Mouse (Mus musculus): ENCODE measurements around the gene Tigit. TPM values are rescaled to one million over a fixed set of nuclear protein-coding genes. Genes with fewer than 3 reads are reported as not detected.

Gene Tigit
- polyA plus RNA-seq, 1 experiment from 2014 or later, result not detected

GRCm38 (mm10) chr16:43697772-43698171 lies 33.8 kb upstream of the Tigit start:
- no peak for ATAC-seq (ENCODE audit: extremely low read depth, insufficient number of reproducible peaks, low FRiP score, low TSS enrichment)
- H3K36me3 ChIP-seq, result no peaks in the 10 kb centered on the region
- WGBS, result 89% methylated on average over 7 of the region's 7 CpGs
- H3K4me1 ChIP-seq, result peaks cover 27% of the 10 kb centered on the region
- no peaks in the 10 kb centered on the region for H3K27me3 ChIP-seq (replicated peaks)
- no peak overlapping the region for H3K4me3 ChIP-seq
- H3K9me3 ChIP-seq, result no peaks in the 10 kb centered on the region
- H3K9ac ChIP-seq, result no peak overlapping the region
- H3K27ac ChIP-seq (replicated peaks), result no peak overlapping the region
- no peak overlapping the region for H3K4me2 ChIP-seq

DNA sequence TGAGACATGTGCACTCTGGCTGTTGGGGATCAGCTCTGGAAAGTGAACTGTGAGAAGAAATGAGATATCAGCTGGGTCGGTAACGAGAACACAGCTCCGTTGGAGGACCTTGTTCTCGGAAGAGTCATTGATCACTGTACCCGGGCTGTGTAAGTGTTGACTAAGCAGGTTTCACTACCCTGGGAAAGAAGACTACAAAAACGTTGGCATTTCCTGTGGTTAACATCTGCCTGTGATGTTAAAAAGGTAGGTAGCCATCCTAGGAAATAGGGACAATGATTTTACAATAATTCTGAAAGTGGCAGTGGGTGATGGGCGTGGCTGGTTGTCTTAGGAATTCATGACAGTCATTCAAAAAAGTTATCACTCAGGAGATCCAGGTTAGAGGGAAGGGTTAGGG lies 31.9 kb upstream of the Tigit start:
- Histone ChIP-seq H3K9ac (no peak overlapping the region), H3K4me1 (peaks cover 8% of the 10 kb centered on the region), H3K27me3 (replicated peaks) (no peaks in the 10 kb centered on the region), H3K9me3 (no peaks in the 10 kb centered on the region), H3K4me3 (no peak overlapping the region), H3K27ac (replicated peaks) (no peak overlapping the region), H3K4me2 (no peak overlapping the region), H3K36me3 (no peaks in the 10 kb centered on the region)
- no peak for ATAC-seq (ENCODE audit: extremely low read depth, insufficient number of reproducible peaks, low FRiP score, low TSS enrichment)
- 74% methylated on average over 7 of the region's 7 CpGs for WGBS

- no peak for ATAC-seq (ENCODE audit: extremely low read depth, insufficient number of reproducible peaks, low FRiP score, low TSS enrichment)
- H3K27me3 ChIP-seq (replicated peaks), result no peaks in the 10 kb centered on the region
- H3K9me3 ChIP-seq, result no peaks in the 10 kb centered on the region
- H3K4me2 ChIP-seq, result no peak overlapping the region
- H3K9ac ChIP-seq, result no peak overlapping the region
- no peaks in the 10 kb centered on the region for H3K36me3 ChIP-seq
- H3K4me1 ChIP-seq, result no peaks in the 10 kb centered on the region
- 75% methylated on average over 11 of the region's 11 CpGs for WGBS
- H3K27ac ChIP-seq (replicated peaks), result no peak overlapping the region
- H3K4me3 ChIP-seq, result no peak overlapping the region
Measured at GRCm38 (mm10) chr16:43694104-43694503, 30.2 kb upstream of the Tigit start.

DNA sequence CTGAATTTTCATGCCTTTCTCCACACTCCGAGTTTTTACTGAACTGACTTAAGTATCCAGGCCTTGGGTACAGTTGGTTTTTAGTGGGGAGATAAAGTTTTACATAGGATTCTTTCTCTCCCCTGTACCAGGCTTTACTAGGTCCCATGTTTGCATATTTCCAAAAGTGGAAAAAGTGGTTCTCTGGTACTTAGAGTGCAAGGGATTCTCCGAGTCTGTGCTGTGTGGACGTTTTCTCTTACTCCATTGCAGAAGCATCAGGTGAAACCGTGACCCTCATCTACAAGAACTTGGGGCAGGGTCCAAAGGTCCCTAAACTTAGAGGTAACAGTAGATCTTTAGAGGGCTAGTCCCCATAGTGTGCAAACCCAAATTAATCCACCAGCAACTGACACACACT lies 28.7 kb upstream of the Tigit start:
- Histone ChIP-seq H3K4me2 (no peak overlapping the region), H3K27ac (replicated peaks) (no peak overlapping the region), H3K9ac (no peak overlapping the region), H3K27me3 (replicated peaks) (no peaks in the 10 kb centered on the region), H3K36me3 (no peaks in the 10 kb centered on the region), H3K4me3 (no peak overlapping the region), H3K4me1 (no peaks in the 10 kb centered on the region), H3K9me3 (no peaks in the 10 kb centered on the region)
- no peak for ATAC-seq (ENCODE audit: extremely low read depth, insufficient number of reproducible peaks, low FRiP score, low TSS enrichment)
- 81% methylated on average over 4 of the region's 4 CpGs for WGBS

GRCm38 (mm10) chr16:43691741-43692140 lies 27.8 kb upstream of the Tigit start:
- Histone ChIP-seq H3K27ac (replicated peaks) (no peak overlapping the region), H3K4me3 (no peak overlapping the region), H3K36me3 (no peaks in the 10 kb centered on the region), H3K9ac (no peak overlapping the region), H3K4me2 (no peak overlapping the region), H3K9me3 (no peaks in the 10 kb centered on the region), H3K4me1 (no peaks in the 10 kb centered on the region), H3K27me3 (replicated peaks) (no peaks in the 10 kb centered on the region)
- WGBS, result 87% methylated on average over 5 of the region's 5 CpGs
- ATAC-seq (ENCODE audit: extremely low read depth, insufficient number of reproducible peaks, low FRiP score, low TSS enrichment), result no peak

- Histone ChIP-seq H3K9me3 (no peaks in the 10 kb centered on the region), H3K4me3 (no peak overlapping the region), H3K27ac (replicated peaks) (no peak overlapping the region), H3K9ac (no peak overlapping the region), H3K4me1 (no peaks in the 10 kb centered on the region), H3K36me3 (no peaks in the 10 kb centered on the region), H3K4me2 (no peak overlapping the region), H3K27me3 (replicated peaks) (no peaks in the 10 kb centered on the region)
- ATAC-seq (ENCODE audit: extremely low read depth, insufficient number of reproducible peaks, low FRiP score, low TSS enrichment), result no peak
- WGBS, result 67% methylated on average over 2 of the region's 2 CpGs
Measured at GRCm38 (mm10) chr16:43690912-43691311, 27.0 kb upstream of the Tigit start.

DNA sequence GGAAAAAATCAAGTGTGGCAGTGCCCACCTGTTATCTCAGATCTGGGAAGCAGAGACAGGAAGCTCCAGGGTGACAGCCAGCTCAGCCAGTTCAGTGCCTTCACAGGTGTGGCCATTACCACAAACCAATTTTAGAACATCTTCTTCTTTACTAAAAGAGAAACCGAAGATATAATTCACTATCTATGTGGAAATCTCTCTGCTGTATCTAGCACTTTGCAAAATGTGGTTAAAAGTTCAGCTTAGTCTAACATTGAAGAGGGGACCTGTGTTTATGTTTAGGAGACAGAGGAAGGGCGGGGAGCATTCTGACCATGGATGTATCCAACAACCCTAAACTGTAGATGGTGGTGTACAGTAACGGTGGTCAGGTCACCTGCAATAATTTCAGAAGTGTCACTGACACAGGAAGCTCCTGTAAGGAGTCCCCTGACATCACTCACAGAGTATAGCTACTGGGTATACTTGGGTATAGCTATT lies 26.3 kb upstream of the Tigit start:
- no peak for ATAC-seq (ENCODE audit: extremely low read depth, insufficient number of reproducible peaks, low FRiP score, low TSS enrichment)
- WGBS, result 84% methylated on average over 3 of the region's 3 CpGs

DNA sequence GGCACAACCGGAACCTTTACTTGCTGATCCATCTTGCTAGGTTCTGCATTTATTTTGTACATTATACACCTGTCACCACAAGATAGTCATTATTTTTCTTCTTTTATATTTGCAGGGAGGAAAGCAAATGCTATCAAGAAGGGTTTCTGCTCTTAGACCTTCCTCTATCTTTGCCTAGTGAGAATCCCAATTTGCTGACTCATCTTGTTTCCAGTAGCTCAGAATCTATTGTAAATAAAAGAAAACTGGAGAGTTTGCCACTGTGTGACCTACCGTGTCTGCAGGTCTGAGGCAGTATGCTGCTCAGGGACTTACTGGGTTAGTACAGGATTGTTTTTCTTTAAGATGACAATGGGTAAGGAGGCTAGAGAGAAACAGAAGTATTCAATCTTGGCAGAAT lies 24.0 kb upstream of the Tigit start:
- no peak for ATAC-seq (ENCODE audit: extremely low read depth, insufficient number of reproducible peaks, low FRiP score, low TSS enrichment)
- no peaks in the 10 kb centered on the region for H3K9me3 ChIP-seq
- no peaks in the 10 kb centered on the region for H3K4me1 ChIP-seq
- no peak overlapping the region for H3K27ac ChIP-seq (replicated peaks)
- no peak overlapping the region for H3K9ac ChIP-seq
- H3K36me3 ChIP-seq, result no peaks in the 10 kb centered on the region
- H3K4me3 ChIP-seq, result no peak overlapping the region
- no peaks in the 10 kb centered on the region for H3K27me3 ChIP-seq (replicated peaks)
- no peak overlapping the region for H3K4me2 ChIP-seq
- 66% methylated on average over 2 of the region's 2 CpGs for WGBS

More for the DNA sequence above, 26.3 kb upstream of the Tigit start:
- Histone ChIP-seq H3K4me3 (no peak overlapping the region), H3K9ac (no peak overlapping the region), H3K27me3 (replicated peaks) (no peaks in the 10 kb centered on the region), H3K9me3 (no peaks in the 10 kb centered on the region), H3K36me3 (no peaks in the 10 kb centered on the region), H3K4me2 (no peak overlapping the region), H3K4me1 (no peaks in the 10 kb centered on the region), H3K27ac (replicated peaks) (no peak overlapping the region)

DNA sequence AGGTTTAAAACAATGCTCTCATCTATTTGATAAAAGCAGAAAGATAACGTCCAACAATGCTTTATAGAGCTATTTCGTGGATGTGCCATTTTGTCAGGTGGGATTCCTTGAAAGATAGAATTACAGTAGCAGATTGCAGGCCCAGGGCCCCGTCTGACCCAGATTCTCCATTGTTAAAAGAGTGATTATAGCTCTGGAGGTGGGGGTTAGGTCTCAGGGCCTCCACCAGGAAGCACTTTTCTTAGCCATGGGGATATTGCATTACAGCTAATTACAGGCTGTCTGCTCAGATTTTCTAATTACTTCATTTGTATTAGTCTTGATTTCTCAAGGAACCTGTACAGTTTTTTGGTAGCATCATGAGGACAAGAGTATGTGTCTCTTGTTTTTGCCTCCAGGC lies 10.5 kb upstream of the Tigit start:
- no peak overlapping the region for H3K4me3 ChIP-seq
- no peak overlapping the region for H3K27ac ChIP-seq (replicated peaks)
- H3K9me3 ChIP-seq, result peaks cover 4% of the 10 kb centered on the region
- no peak overlapping the region for H3K9ac ChIP-seq
- H3K4me2 ChIP-seq, result no peak overlapping the region
- no peak for ATAC-seq (ENCODE audit: extremely low read depth, insufficient number of reproducible peaks, low FRiP score, low TSS enrichment)
- H3K27me3 ChIP-seq (replicated peaks), result no peaks in the 10 kb centered on the region
- H3K36me3 ChIP-seq, result no peaks in the 10 kb centered on the region
- 62% methylated on average over 3 of the region's 3 CpGs for WGBS
- no peaks in the 10 kb centered on the region for H3K4me1 ChIP-seq

DNA sequence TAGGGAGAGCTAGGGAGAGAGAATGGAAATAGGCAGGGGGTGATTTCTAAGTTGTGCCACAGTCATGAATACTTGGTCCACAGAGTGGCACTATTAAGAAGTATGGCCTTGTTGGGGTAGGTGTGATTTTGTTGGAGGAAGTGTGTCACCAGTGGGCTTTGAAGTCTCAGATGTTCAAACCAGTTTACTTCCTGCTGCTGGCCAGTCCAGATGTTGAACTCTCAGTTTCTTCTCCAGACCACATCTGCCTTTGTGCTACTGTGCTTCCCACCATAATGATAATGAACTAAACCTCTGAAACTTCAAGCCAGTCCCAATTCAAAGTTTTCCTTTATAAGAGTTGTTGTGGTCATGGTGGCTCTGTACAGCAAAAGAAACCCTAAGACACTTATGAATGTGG lies 8.8 kb upstream of the Tigit start:
- Histone ChIP-seq H3K9me3 (no peaks in the 10 kb centered on the region), H3K27ac (replicated peaks) (no peak overlapping the region), H3K4me2 (no peak overlapping the region), H3K4me1 (no peaks in the 10 kb centered on the region), H3K36me3 (no peaks in the 10 kb centered on the region), H3K27me3 (replicated peaks) (no peaks in the 10 kb centered on the region), H3K9ac (no peak overlapping the region), H3K4me3 (no peak overlapping the region)
- no peak for ATAC-seq (ENCODE audit: extremely low read depth, insufficient number of reproducible peaks, low FRiP score, low TSS enrichment)

- H3K9me3 ChIP-seq, result no peaks in the 10 kb centered on the region
- WGBS, result 84% methylated on average over 1 of the region's 1 CpGs
- H3K27ac ChIP-seq (replicated peaks), result no peak overlapping the region
- H3K4me3 ChIP-seq, result no peak overlapping the region
- no peak overlapping the region for H3K4me2 ChIP-seq
- no peaks in the 10 kb centered on the region for H3K27me3 ChIP-seq (replicated peaks)
- no peak overlapping the region for H3K9ac ChIP-seq
- H3K36me3 ChIP-seq, result no peaks in the 10 kb centered on the region
- no peak for ATAC-seq (ENCODE audit: extremely low read depth, insufficient number of reproducible peaks, low FRiP score, low TSS enrichment)
- H3K4me1 ChIP-seq, result no peaks in the 10 kb centered on the region
Measured at GRCm38 (mm10) chr16:43671972-43672371, 8.0 kb upstream of the Tigit start.

DNA sequence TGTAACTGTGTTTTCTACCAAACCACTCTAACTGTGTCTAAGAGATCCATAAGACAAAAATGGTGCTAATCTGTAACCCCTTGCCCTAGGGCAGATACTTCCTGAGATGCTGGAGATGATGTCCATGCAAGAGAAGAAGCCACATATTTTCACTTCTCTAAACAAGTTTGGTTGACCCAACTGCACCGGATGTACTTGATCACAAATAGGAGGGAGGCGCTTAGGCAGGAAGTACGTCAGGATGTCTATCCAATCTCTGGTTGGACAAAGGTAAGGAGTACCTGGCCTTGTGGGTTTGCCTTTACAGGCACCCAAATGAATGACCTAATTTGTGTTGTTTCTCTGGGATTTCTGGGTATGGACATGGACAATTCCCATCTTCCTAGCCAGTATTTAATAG lies 4.3 kb upstream of the Tigit start:
- no peak for ATAC-seq (ENCODE audit: extremely low read depth, insufficient number of reproducible peaks, low FRiP score, low TSS enrichment)
- Histone ChIP-seq H3K4me1 (no peaks in the 10 kb centered on the region), H3K36me3 (no peaks in the 10 kb centered on the region), H3K9me3 (no peaks in the 10 kb centered on the region), H3K4me3 (no peak overlapping the region), H3K4me2 (no peak overlapping the region), H3K27ac (replicated peaks) (no peak overlapping the region), H3K9ac (no peak overlapping the region), H3K27me3 (replicated peaks) (no peaks in the 10 kb centered on the region)
- WGBS, result 95% methylated on average over 3 of the region's 3 CpGs

DNA sequence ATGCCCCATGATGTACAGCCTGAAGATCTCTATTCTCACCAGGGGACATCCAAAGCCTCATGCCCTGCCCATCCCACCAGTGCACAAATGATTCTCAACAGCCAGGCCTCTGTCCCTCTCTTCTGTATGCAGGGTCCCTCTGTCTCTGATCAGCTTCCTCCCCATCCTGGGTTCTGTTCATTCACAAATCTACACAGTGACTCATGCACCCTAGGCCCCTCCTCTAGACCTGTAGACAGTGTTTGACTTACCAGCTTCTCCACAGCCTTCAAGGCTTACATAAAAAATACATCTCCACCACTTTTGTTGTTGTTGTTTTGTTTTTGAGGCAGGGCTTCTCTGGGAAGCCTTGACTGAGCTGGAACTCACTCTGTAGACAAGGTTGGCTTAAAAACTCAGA lies 915 bp upstream of the Tigit start:
- no peak overlapping the region for H3K9ac ChIP-seq
- no peak for ATAC-seq (ENCODE audit: extremely low read depth, insufficient number of reproducible peaks, low FRiP score, low TSS enrichment)
- H3K4me1 ChIP-seq, result no peaks in the 10 kb centered on the region
- no peak overlapping the region for H3K4me2 ChIP-seq
- H3K36me3 ChIP-seq, result no peaks in the 10 kb centered on the region
- H3K27ac ChIP-seq (replicated peaks), result no peak overlapping the region
- no peaks in the 10 kb centered on the region for H3K27me3 ChIP-seq (replicated peaks)
- H3K4me3 ChIP-seq, result no peak overlapping the region
- H3K9me3 ChIP-seq, result no peaks in the 10 kb centered on the region

All from heart, embryonic 13.5 days (tissue).